Mouse (Mus musculus): Measurements from ENCODE around the gene Ywhab.

DNA sequence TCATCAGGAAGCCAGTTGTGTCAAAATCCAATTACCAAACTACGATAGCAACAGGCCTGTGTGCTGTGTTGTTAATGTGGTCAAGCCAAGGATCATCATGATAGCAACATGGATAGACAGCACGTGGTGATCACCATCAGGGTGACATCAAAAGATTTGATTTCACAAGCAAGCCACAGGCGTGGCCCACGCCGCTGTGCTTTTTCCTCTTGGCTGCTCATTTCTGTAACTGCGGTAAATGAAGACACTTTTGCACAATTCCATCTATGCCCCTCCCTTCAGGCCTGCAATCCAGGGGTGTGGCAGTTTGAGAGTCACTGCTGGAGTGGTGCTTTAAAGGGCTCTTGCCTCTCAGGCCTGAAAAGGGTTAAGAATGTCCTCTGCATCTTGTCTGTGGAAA is 46.2 kb downstream of the Ywhab start:
- TF ChIP-seq CTCF (IDR thresholded peaks at IDR 0.05; ENCODE audit: borderline replicate concordance, insufficient read depth, low read depth, low read length) (no peak), POLR2A (IDR thresholded peaks at IDR 0.05; ENCODE audit: borderline replicate concordance, insufficient read depth, low read length) (no peak)

All from cerebellum, adult 2 months (tissue).